Mouse (Mus musculus): ENCODE data around the gene Aamp. TPM values are rescaled to one million over a fixed set of nuclear protein-coding genes. Genes with fewer than 3 reads are reported as not detected.

The Aamp gene
- polyA plus RNA-seq, 1 experiment = 173 TPM

- Histone ChIP-seq H3K27ac (ENCODE audit: insufficient read depth, low read length) (peak overlapping the region; percentile 36; the same call in 1 of the 2 replicates), H3K4me1 (ENCODE audit: control insufficient read depth, insufficient read depth, low read length) (peaks cover 8% of the 10 kb centered on the region), H3K4me3 (ENCODE audit: insufficient read depth, low read length) (no peak overlapping the region; the same call in 1 of the 2 replicates)
- TF ChIP-seq POLR2A (IDR thresholded peaks at IDR 0.05; ENCODE audit: extremely low read depth, insufficient read depth, low read length) (no peak), CTCF (IDR thresholded peaks at IDR 0.05; ENCODE audit: extremely low read depth, insufficient read depth, low read length) (no peak)
Measured at GRCm38 (mm10) chr1:74240832-74241231, 43.7 kb downstream of the Aamp start.

- Histone ChIP-seq H3K4me1 (ENCODE audit: control insufficient read depth, insufficient read depth, low read length) (peaks cover 8% of the 10 kb centered on the region), H3K27ac (ENCODE audit: insufficient read depth, low read length) (no peak overlapping the region), H3K4me3 (ENCODE audit: insufficient read depth, low read length) (peak overlapping the region; percentile 3; the same call in 1 of the 2 replicates)
- TF ChIP-seq CTCF (IDR thresholded peaks at IDR 0.05; ENCODE audit: extremely low read depth, insufficient read depth, low read length) (no peak), POLR2A (IDR thresholded peaks at IDR 0.05; ENCODE audit: extremely low read depth, insufficient read depth, low read length) (peak; percentile 66)
Measured at GRCm38 (mm10) chr1:74240311-74240710, 44.2 kb downstream of the Aamp start.

- H3K4me3 ChIP-seq (ENCODE audit: insufficient read depth, low read length) = peak overlapping the region; percentile 11; the same call in 1 of the 2 replicates
- H3K4me1 ChIP-seq (ENCODE audit: control insufficient read depth, insufficient read depth, low read length) = peaks cover 7% of the 10 kb centered on the region
- no peak overlapping the region; the same call in 1 of the 2 replicates for H3K27ac ChIP-seq (ENCODE audit: insufficient read depth, low read length)
- TF ChIP-seq CTCF (IDR thresholded peaks at IDR 0.05; ENCODE audit: extremely low read depth, insufficient read depth, low read length) (no peak), POLR2A (IDR thresholded peaks at IDR 0.05; ENCODE audit: extremely low read depth, insufficient read depth, low read length) (0 out of 2 replicates have a peak, but pooled peaks have one; percentile 37)
Measured at GRCm38 (mm10) chr1:74239618-74240017, 44.9 kb downstream of the Aamp start.

DNA sequence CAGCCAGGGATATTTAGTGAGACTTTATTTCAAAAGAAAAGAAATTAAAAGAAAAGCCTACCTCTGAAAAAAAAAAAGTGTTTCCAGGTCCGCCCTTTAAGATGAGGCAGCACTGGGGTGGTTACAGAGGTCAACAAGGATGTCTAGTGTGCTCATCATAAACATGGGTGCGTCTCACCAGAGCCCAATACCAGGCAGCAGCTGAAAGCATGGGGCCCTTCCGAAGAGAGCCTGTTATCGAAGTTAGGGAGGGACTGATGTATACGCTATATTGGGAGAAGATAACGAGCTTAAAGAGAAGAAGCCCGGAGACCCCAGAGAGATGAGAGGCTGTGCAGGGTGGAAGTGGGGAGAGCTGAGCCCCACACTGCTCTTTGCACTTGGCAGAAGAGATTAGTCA lies 45.4 kb downstream of the Aamp start:
- peak overlapping the region; percentile 42; the same call in 1 of the 2 replicates for H3K27ac ChIP-seq (ENCODE audit: insufficient read depth, low read length)
- H3K4me1 ChIP-seq (ENCODE audit: control insufficient read depth, insufficient read depth, low read length) = peaks cover 7% of the 10 kb centered on the region
- TF ChIP-seq POLR2A (IDR thresholded peaks at IDR 0.05; ENCODE audit: extremely low read depth, insufficient read depth, low read length) = no peak
- no peak for TF ChIP-seq CTCF (IDR thresholded peaks at IDR 0.05; ENCODE audit: extremely low read depth, insufficient read depth, low read length)
- H3K4me3 ChIP-seq (ENCODE audit: insufficient read depth, low read length) = peak overlapping the region; percentile 11

DNA sequence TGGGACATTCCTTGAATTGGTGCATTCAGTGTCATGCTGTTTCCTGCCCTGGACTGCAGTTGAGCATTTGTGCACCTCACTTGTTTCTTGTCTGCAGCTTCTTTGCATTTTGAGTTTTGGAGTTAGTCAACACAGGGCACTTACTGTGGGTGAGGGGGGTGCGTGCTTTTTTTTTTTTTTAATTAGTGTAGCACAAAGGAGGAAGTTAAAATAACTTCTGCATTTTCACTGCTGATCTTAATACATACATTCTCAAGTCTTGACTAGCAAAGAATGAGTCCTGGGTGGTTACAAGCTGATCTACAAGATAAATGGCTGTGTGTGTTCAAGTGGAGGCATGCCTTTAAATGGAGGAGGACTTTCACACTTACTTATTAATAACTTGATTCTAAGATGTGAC lies 46.4 kb downstream of the Aamp start:
- Histone ChIP-seq H3K27ac (ENCODE audit: insufficient read depth, low read length) (no peak overlapping the region), H3K4me3 (ENCODE audit: insufficient read depth, low read length) (peak overlapping the region; percentile 95), H3K4me1 (ENCODE audit: control insufficient read depth, insufficient read depth, low read length) (peaks cover 5% of the 10 kb centered on the region)
- TF ChIP-seq POLR2A (IDR thresholded peaks at IDR 0.05; ENCODE audit: extremely low read depth, insufficient read depth, low read length) (no peak), CTCF (IDR thresholded peaks at IDR 0.05; ENCODE audit: extremely low read depth, insufficient read depth, low read length) (no peak)

GRCm38 (mm10) chr1:74237671-74238070 lies 46.9 kb downstream of the Aamp start:
- TF ChIP-seq CTCF (IDR thresholded peaks at IDR 0.05; ENCODE audit: extremely low read depth, insufficient read depth, low read length) (no peak), POLR2A (IDR thresholded peaks at IDR 0.05; ENCODE audit: extremely low read depth, insufficient read depth, low read length) (no peak)
- Histone ChIP-seq H3K4me1 (ENCODE audit: control insufficient read depth, insufficient read depth, low read length) (peaks cover 5% of the 10 kb centered on the region), H3K4me3 (ENCODE audit: insufficient read depth, low read length) (peak overlapping the region; percentile 95), H3K27ac (ENCODE audit: insufficient read depth, low read length) (no peak overlapping the region)

DNA sequence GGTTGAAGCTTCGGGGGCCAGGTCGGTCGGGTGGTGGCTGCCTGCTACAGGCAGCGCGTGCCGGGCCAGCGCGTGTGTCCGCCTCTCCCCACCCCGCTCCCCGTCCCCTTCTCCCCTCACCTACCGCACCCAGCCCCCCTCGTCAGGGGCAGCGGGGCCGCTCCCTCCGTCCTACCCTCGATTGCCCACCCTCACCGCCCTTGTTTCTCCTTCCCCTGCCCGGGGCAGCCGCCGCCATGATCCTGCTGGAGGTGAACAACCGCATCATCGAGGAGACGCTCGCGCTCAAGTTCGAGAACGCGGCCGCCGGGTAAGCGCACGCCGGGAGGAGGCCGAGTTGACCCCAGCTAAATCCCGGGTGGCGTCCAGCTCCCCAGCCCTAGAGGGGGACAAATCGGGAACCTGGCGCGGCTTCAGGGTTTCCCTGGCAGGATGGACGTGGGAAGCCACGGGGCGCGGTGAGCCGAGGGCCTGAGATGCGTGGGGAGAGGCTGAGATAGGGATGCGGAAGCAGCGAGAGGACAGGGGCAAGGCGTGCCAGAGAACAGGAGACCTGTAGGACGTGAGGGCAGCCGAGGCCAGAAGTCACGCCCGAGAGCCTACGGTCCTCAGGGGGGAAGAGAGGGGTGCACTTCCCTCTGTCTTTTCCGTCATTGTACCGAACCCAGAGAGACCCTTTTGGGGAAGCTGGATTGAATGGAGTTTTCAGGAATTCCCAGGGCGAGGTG lies 47.8 kb downstream of the Aamp start:
- Histone ChIP-seq H3K4me1 (ENCODE audit: control insufficient read depth, insufficient read depth, low read length) (peaks cover 5% of the 10 kb centered on the region), H3K4me3 (ENCODE audit: insufficient read depth, low read length) (peak overlapping the region; percentile 95), H3K27ac (ENCODE audit: insufficient read depth, low read length) (peak overlapping the region; percentile 96)
- TF ChIP-seq POLR2A (IDR thresholded peaks at IDR 0.05; ENCODE audit: extremely low read depth, insufficient read depth, low read length) (no peak), CTCF (IDR thresholded peaks at IDR 0.05; ENCODE audit: extremely low read depth, insufficient read depth, low read length) (no peak)

DNA sequence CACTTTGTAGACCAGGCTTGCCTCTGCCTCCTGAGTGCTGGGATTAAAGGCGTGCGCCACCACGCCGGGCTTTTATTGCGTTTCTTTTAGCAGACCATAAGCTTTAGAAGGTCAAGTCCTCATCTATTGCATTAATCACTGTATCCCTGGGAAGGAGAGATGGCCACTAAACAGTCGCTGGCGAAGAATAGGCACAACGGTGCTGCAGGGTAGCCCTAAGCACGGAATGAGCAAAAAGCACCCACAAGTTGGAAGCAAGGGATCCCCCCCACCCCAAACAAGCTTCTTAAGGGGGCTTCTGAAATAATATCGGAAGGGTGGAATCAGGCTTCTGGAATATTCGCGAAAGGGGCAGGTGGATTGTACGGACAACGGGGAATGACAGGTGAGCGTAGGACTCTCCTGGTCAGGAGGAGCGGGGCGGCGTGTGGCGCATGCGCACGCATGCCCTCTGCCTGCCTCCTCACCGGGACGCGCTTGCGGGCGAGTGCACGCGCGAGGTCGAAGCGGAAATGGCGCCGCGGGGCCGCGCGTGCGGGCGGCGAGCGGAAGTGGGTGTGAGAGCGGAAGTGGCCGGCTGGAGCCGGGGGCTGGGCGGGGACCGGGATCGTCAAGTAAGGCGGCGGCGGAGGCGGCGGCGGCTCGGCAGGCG lies 48.5 kb downstream of the Aamp start, which contains the start of gene Arpc2:
Gene Arpc2 (plus strand): TSS at position 147 of the 652 bp plus-strand sequence.
- Histone ChIP-seq H3K27ac (ENCODE audit: insufficient read depth, low read length) (peak within 1 kb of the TSS; percentile 96), H3K4me1 (ENCODE audit: control insufficient read depth, insufficient read depth, low read length) (peaks cover 3% of the 10 kb centered on the region)
- peak; percentile 99 for TF ChIP-seq POLR2A (IDR thresholded peaks at IDR 0.05; ENCODE audit: extremely low read depth, insufficient read depth, low read length)
- no peak for TF ChIP-seq CTCF (IDR thresholded peaks at IDR 0.05; ENCODE audit: extremely low read depth, insufficient read depth, low read length)

DNA sequence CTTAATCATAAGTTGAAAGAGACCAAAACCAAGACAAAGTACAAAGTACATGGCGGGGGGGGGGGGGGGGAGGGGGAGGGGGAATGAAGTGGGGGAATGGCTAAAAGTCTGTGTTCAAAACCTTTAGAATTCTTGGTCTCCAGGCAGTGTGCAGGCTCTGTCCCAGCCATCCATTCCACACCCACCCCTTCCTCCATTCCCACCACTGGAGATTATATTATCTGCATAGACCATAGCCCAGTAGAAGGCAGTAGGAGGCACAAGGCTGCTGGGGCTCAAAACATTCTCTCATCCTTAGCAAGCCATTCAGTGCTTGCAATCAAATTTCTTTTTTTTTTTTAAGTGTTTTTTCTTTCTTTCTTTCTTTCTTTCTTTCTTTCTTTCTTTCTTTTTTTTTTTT lies 53.5 kb downstream of the Aamp start:
- no peak overlapping the region for H3K4me3 ChIP-seq (ENCODE audit: insufficient read depth, low read length)
- H3K27ac ChIP-seq (ENCODE audit: insufficient read depth, low read length) = no peak overlapping the region
- peaks cover 2% of the 10 kb centered on the region for H3K4me1 ChIP-seq (ENCODE audit: control insufficient read depth, insufficient read depth, low read length)
- TF ChIP-seq POLR2A (IDR thresholded peaks at IDR 0.05; ENCODE audit: extremely low read depth, insufficient read depth, low read length) (no peak), CTCF (IDR thresholded peaks at IDR 0.05; ENCODE audit: extremely low read depth, insufficient read depth, low read length) (no peak)

More for the DNA sequence above, 48.5 kb downstream of the Aamp start, which contains the start of gene Arpc2:
- H3K4me3 ChIP-seq (ENCODE audit: insufficient read depth, low read length) = peak within 1 kb of the TSS; percentile 95
